Mouse (Mus musculus): ENCODE results near the gene Rab39b. TPM values are rescaled to one million over a fixed set of nuclear protein-coding genes. Genes with fewer than 3 reads are reported as not detected.

The Rab39b gene
- 1.6 TPM in 2 replicates for polyA plus RNA-seq (2015; fragmentation: Nextera tagmentation; extraction: Ambion mirVana)

- Histone ChIP-seq H3K9me3 (replicated peaks; ENCODE audit: low read length) (no peaks in the 10 kb centered on the region), H3K4me2 (ENCODE audit: low read length) (peak within 1 kb of the TSS; percentile 52), H3K4me1 (replicated peaks; ENCODE audit: insufficient read depth, low read length) (no peaks in the 10 kb centered on the region), H3K4me3 (replicated peaks; ENCODE audit: low read depth, low read length) (peak within 1 kb of the TSS; percentile 36), H3K27ac (no peak within 1 kb of the TSS), H3K27me3 (ENCODE audit: insufficient read depth, low read length) (no peaks in the 10 kb centered on the region), H3K36me3 (ENCODE audit: insufficient read depth, low read length) (no peaks in the 10 kb centered on the region), H3K9ac (ENCODE audit: low read depth, low read length) (peak within 1 kb of the TSS; percentile 35; the same call in 1 of the 2 replicates)
- TF ChIP-seq CTCF (IDR thresholded peaks at IDR 0.05; ENCODE audit: low read depth), result no peak
- DNase-seq (ENCODE audit: low spot score) (peak; percentile 29), ATAC-seq (replicated peaks; ENCODE audit: low FRiP score, low read depth) (no peak; the same call in 1 of the 2 replicates)
- 22% methylated on average over 41 of the region's 41 CpGs for WGBS
Observed at GRCm38 (mm10) chrX:75577582-75578324, at the start of gene Rab39b. Gene Rab39b (minus strand): TSS chrX:75578231.

DNA sequence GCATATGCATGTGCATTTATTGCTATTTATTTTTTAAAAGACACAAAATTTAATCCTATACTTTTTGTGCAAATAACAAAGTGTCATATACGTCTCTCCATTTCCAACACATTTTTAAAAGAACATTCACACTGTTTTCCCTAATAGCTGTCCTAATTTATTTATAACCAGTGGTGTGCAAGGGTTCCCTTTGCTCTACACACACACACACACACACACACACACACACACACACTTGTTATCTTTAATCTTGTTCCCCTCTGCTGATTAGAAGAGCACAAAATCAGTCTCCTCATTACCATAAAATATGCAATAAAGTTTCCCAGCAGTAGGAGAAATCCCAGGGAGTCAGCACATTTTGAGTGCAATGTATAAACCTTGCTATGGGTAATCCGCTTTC is 508 bp upstream of the Rab39b start:
- 78% methylated on average over 2 of the region's 2 CpGs for WGBS
- H3K4me1 ChIP-seq (replicated peaks; ENCODE audit: insufficient read depth, low read length), result no peaks in the 10 kb centered on the region
- no peaks in the 10 kb centered on the region for H3K9me3 ChIP-seq (replicated peaks; ENCODE audit: low read length)
- DNase-seq (ENCODE audit: low spot score) (no peak), ATAC-seq (replicated peaks; ENCODE audit: low FRiP score, low read depth) (no peak)
- H3K9ac ChIP-seq (ENCODE audit: low read depth, low read length), result no peak overlapping the region
- no peak overlapping the region for H3K4me2 ChIP-seq (ENCODE audit: low read length)
- H3K36me3 ChIP-seq (ENCODE audit: insufficient read depth, low read length), result no peaks in the 10 kb centered on the region
- H3K4me3 ChIP-seq (replicated peaks; ENCODE audit: low read depth, low read length), result no peak overlapping the region
- no peak for TF ChIP-seq CTCF (IDR thresholded peaks at IDR 0.05; ENCODE audit: low read depth)
- no peak overlapping the region for H3K27ac ChIP-seq
- H3K27me3 ChIP-seq (ENCODE audit: insufficient read depth, low read length), result no peaks in the 10 kb centered on the region

Other genes starting within 250 kb of the Rab39b start
- gene Fundc2, start 195.8 kb downstream of the Rab39b start, polyA plus RNA-seq (2015; fragmentation: Nextera tagmentation; extraction: Ambion mirVana), result 73.5 and 77.8 TPM in 2 replicates
- 4.2 and 4.8 TPM in 2 replicates for gene F8, start 195.6 kb downstream of the Rab39b start, polyA plus RNA-seq (2015; fragmentation: Nextera tagmentation; extraction: Ambion mirVana)
- 28.1 and 32.3 TPM in 2 replicates for gene Cmc4, start 161.6 kb downstream of the Rab39b start, polyA plus RNA-seq (2015; fragmentation: Nextera tagmentation; extraction: Ambion mirVana)
- 5.9 and 6.3 TPM in 2 replicates for gene Mtcp1, start 161.6 kb downstream of the Rab39b start, polyA plus RNA-seq (2015; fragmentation: Nextera tagmentation; extraction: Ambion mirVana)
- 51.4 and 54.4 TPM in 2 replicates for gene Brcc3, start 161.6 kb downstream of the Rab39b start, polyA plus RNA-seq (2015; fragmentation: Nextera tagmentation; extraction: Ambion mirVana)
- gene Vbp1, start 63.9 kb downstream of the Rab39b start, polyA plus RNA-seq (2015; fragmentation: Nextera tagmentation; extraction: Ambion mirVana), result 174 and 189 TPM in 2 replicates

Measured in kidney, postnatal 0 days (tissue).